ENCODE assay signal across 8 mouse cellular contexts in genomic region chr6:61315884-61316601, GRCm38 (mm10).
A peak's percentile ranks its signal among the peaks of the same experiment; 100 is the strongest.
DNase-seq lines count a peak whose midpoint lies in the region; ATAC-seq and TF ChIP-seq lines count a peak whose summit lies in the region.

No protein-coding gene starts in this region.

- H3K36me3 ChIP-seq in embryonic facial prominence, embryonic 14.5 days (ENCODE audit: control insufficient read depth, insufficient read depth, low read length): no peaks in the 10 kb centered on the region
- H3K36me3 ChIP-seq in intestine, postnatal 0 days (ENCODE audit: control insufficient read depth, insufficient read depth): 0 out of 2 replicates have a peak, but pooled peaks cover 10% of the 10 kb centered on the region
- peaks cover 8% of the 10 kb centered on the region for H3K36me3 ChIP-seq in neural tube, embryonic 12.5 days

- peak; percentile 76; the same call in 1 of the 2 replicates for ATAC-seq in embryonic facial prominence, embryonic 14.5 days (ENCODE audit: low read depth)
- ATAC-seq in intestine, postnatal 0 days: no peak
- 0 out of 2 replicates have a peak, but pooled peaks have one; percentile 68 for ATAC-seq in neural tube, embryonic 12.5 days (ENCODE audit: low FRiP score, low read depth)

- H3K9ac ChIP-seq in embryonic facial prominence, embryonic 14.5 days (ENCODE audit: low read depth, low read length): no peak overlapping the region
- H3K9ac ChIP-seq in intestine, postnatal 0 days (ENCODE audit: low read depth, low read length): no peak overlapping the region
- no peak overlapping the region for H3K9ac ChIP-seq in neural tube, embryonic 12.5 days

- H3K4me3 ChIP-seq in embryonic facial prominence, embryonic 14.5 days (ENCODE audit: low read depth, low read length): no peak overlapping the region
- H3K4me3 ChIP-seq in intestine, postnatal 0 days (ENCODE audit: low read depth, low read length): no peak overlapping the region
- no peak overlapping the region for H3K4me3 ChIP-seq in neural tube, embryonic 12.5 days

- WGBS in embryonic facial prominence, embryonic 14.5 days: 25% methylated on average over 6 of the region's 6 CpGs
- 24% methylated on average over 6 of the region's 6 CpGs for WGBS in intestine, postnatal 0 days
- 27% methylated on average over 6 of the region's 6 CpGs for whole genome bisulfite sequencing in neural tube, embryonic 12.5 days

- intact Hi-C loops in left cerebral cortex, postnatal 4 days (cut with DNase I): no loop called here

- H3K4me1 ChIP-seq in embryonic facial prominence, embryonic 14.5 days (ENCODE audit: control insufficient read depth, insufficient read depth, low read length): no peaks in the 10 kb centered on the region
- H3K4me1 ChIP-seq in intestine, postnatal 0 days (replicated peaks; ENCODE audit: control insufficient read depth, insufficient read depth, low read length): no peaks in the 10 kb centered on the region
- peaks cover 3% of the 10 kb centered on the region; the same call in 1 of the 2 replicates for H3K4me1 ChIP-seq in neural tube, embryonic 12.5 days

- DNase-seq in gastrocnemius, adult 18-20 months (ENCODE audit: low spot score): peak; percentile 4
- no peak for DNase-seq in gastrocnemius, postnatal 25 days
- peak; percentile 40 for DNase-seq in adrenal gland, postnatal 10 days
- peak; percentile 72 for DNase-seq in embryonic facial prominence, embryonic 14.5 days (ENCODE audit: low spot score)
- DNase-seq in left cerebral cortex, postnatal 4 days: peak; percentile 45
- DNase-seq in urinary bladder, adult 2 months (ENCODE audit: low spot score): no peak

- no peak overlapping the region for H3K4me2 ChIP-seq in embryonic facial prominence, embryonic 14.5 days (ENCODE audit: low read depth, low read length)
- H3K4me2 ChIP-seq in intestine, postnatal 0 days (replicated peaks; ENCODE audit: low read depth): no peak overlapping the region
- H3K4me2 ChIP-seq in neural tube, embryonic 12.5 days (replicated peaks): no peak overlapping the region

- no peaks in the 10 kb centered on the region for H3K27me3 ChIP-seq in embryonic facial prominence, embryonic 14.5 days (replicated peaks; ENCODE audit: control insufficient read depth, insufficient read depth, low read length)
- H3K27me3 ChIP-seq in intestine, postnatal 0 days (replicated peaks; ENCODE audit: control insufficient read depth, insufficient read depth, low read length): no peaks in the 10 kb centered on the region
- no peaks in the 10 kb centered on the region for H3K27me3 ChIP-seq in neural tube, embryonic 12.5 days (replicated peaks)

- peak; percentile 87 for TF ChIP-seq CTCF in intestine, postnatal 0 days (IDR thresholded peaks at IDR 0.05; ENCODE audit: low read depth)

- no peak overlapping the region for H3K27ac ChIP-seq in embryonic facial prominence, embryonic 14.5 days (replicated peaks; ENCODE audit: low read depth, low read length)
- no peak overlapping the region for H3K27ac ChIP-seq in intestine, postnatal 0 days (ENCODE audit: low read depth, low read length)
- no peak overlapping the region for H3K27ac ChIP-seq in neural tube, embryonic 12.5 days

- 0 out of 2 replicates have a peak, but pooled peaks cover 5% of the 10 kb centered on the region for H3K9me3 ChIP-seq in embryonic facial prominence, embryonic 14.5 days (ENCODE audit: control insufficient read depth, low read length)
- H3K9me3 ChIP-seq in intestine, postnatal 0 days (ENCODE audit: control insufficient read depth): no peaks in the 10 kb centered on the region
- peaks cover 4% of the 10 kb centered on the region; the same call in 1 of the 2 replicates for H3K9me3 ChIP-seq in neural tube, embryonic 12.5 days

Comparison
In these comparisons a context has a peak if more than half of its experiments do, and no peak if none do; other contexts are left out.
1. DNase-seq: peak in gastrocnemius, adult 18-20 months (single experiment), adrenal gland, postnatal 10 days (single experiment), embryonic facial prominence, embryonic 14.5 days (single experiment) and left cerebral cortex, postnatal 4 days (single experiment); none in gastrocnemius, postnatal 25 days (single experiment) and urinary bladder, adult 2 months (single experiment).